Mouse (Mus musculus): ENCODE measurements around the gene Hivep3.

DNA sequence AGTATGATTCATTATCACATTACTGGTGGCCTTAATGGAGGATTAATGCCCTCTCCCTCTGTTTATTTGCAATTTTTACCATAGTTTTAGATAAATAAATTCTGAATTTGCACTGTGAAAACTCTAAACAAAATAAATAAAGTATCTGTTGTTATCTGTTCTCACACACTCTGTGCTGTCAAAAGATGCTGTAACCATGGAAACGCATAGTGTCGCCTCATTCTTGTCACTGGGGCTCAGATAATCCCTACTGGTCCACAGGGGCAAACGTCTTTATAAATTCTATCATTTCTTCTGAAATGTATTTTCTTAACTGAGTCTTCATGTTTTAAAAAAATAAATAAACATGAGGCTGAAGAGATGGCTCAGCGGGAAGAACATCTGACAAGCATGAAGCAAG is 23.4 kb upstream of the Hivep3 start:
- TF ChIP-seq POLR2A (IDR thresholded peaks at IDR 0.05; ENCODE audit: borderline replicate concordance, extremely low read depth, insufficient read depth, insufficient read length, poor library complexity, severe bottlenecking) (no peak), CTCF (IDR thresholded peaks at IDR 0.05; ENCODE audit: borderline replicate concordance, extremely low read depth, insufficient read depth, insufficient read length) (no peak)
